Mouse (Mus musculus) thymus, postnatal 36 days (tissue): Measurements from ENCODE around the gene Olfr642.

Experiments
- DNase-seq, 2 experiments: peaks; one replicate each; pipeline ENCODE4 v3.0.0; 2022; ENCODE audit warnings: mixed read lengths in 2 of 2

Olfr642 gene

GRCm38 (mm10) chr7:104052566-104052965 is at the start of gene Olfr642:
Gene Olfr642, minus strand, starts transcription at chr7:104052666.
- DNase-seq = no peak

- no peak for DNase-seq
These were observed 32.9 kb upstream of the Olfr642 start, which contains the start of gene Olfr645 for GRCm38 (mm10) chr7:104085365-104085764. Gene Olfr645, minus strand, starts transcription at chr7:104085465.

GRCm38 (mm10) chr7:104071769-104072168 is 19.3 kb upstream of the Olfr642 start, which contains the start of gene Olfr644:
Gene Olfr644, minus strand, starts transcription at chr7:104071869.
- no peak for DNase-seq

- DNase-seq = no peak
These were observed 8.9 kb upstream of the Olfr642 start, which contains the start of gene 4930516K23Rik for GRCm38 (mm10) chr7:104061345-104061744. Gene 4930516K23Rik, minus strand, starts transcription at chr7:104061445.

DNA sequence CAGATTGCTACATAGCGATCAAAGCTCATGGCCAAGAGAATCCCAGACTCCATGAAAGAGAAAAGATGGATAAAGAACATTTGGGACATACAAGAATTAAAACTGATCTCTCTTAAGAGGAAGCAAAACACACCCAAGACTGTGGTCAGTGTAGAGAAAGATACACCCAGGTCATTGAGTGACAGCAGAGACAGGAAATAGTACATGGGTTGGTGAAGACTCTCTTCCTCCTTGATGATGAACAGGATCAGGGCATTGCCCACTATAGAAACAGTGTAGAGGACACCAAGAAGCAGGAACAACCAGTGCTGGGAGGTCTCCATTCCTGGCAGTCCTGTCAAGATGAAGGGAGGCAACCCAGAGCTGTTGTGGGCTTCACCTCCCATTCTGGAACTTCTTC is 6.7 kb upstream of the Olfr642 start:
- no peak for DNase-seq

DNA sequence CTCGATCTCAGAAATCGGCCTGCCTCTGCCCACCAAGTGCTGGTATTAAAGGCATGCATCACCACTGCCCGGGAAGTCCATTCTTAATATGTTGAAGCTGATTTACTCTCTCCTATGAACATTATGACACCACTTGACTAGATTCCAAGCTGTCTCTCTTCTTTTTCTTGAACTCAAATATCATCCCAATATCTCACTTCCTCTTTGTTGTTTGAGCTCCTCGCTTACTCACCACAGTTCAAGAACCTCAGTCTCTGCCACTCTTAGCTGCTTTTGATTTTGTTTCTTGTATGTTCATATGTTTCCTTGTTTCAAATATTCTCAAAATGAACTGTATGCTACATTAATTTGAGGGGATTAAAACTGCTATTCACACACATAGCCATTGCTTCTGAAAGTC is 1.7 kb downstream of the Olfr642 start:
- DNase-seq = no peak

DNA sequence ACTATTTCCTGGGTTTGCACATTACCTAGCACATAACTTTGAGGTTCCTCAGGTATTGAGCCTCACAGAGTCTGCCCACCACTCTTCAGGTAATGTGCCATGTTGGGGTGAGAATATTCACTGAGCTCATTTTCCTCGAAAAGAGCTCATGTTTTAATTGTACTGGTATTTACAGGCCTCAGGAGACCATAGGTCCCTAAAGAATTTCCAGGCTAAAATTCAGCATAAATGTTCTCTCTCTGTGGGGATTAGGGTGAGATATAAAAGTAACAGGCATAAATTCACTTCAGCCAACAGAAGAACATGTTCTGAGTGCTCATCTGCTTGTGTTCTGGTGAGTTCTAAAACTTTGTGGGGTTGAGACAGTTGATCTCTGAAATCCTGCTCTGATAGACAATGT is 17.3 kb downstream of the Olfr642 start, which contains the start of gene Olfr641:
Gene Olfr641 (plus strand): TSS at position 301 of the 400 bp plus-strand sequence.
- no peak for DNase-seq

DNA sequence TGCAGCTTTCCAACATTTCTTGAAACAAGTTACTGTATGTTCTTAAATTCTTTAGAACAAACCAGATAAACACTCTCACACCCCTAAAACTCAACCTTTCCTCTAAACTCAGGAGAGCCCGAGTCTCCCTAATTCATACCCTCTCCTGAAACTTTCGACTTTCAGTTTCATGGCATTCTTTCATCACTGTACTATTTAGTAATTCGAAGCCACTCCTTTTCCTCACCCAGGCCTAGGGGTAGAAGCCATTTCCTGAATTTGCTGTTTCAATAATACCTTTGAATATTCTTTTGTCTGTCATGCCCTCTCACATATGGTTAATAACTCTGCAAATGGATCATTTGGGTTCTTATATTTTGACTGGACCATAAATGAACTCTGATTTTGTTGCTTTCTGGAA is 25.5 kb downstream of the Olfr642 start:
- DNase-seq = no peak

DNA sequence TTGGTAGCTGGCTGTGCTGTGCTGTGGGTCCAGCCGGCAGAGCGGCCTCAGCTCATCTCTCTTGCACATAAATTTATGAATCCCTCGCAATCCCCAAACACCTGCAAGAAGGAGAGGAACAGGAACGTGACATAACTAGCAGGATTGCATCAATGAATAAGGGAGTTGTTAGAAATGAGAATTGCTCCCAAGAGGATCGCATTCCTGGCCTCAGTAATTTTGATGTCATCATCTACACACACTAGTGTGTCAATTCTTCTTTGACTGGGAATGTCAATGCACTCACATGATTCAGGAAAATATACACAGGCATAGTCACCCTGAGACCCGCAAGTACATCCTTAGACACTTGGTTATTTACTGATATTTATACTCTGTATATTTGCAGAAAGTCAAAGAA is 27.0 kb downstream of the Olfr642 start, which contains the start of gene Olfr640:
Gene Olfr640 (minus strand): TSS at position 101 of the 400 bp plus-strand sequence.
- no peak for DNase-seq

GRCm38 (mm10) chr7:104021651-104022050 is 30.8 kb downstream of the Olfr642 start:
- DNase-seq = no peak

DNA sequence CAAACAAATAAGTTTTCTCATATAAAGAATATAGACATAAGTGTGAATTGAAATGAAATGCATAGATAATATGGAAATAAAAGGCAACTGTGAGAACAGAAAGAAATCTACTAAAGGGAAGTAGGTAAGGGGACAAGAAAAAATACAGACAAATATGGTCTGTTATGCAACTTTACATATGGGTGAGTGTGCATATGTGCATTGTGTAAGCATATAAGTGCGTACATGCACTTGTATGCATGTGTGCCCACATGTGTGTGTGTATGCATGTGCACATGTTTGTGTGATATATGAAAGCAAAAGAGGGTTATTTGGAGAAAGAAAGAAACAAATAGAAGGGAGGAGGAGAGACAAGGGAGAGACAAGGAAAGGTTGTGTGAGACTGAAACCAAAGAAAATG is 33.5 kb downstream of the Olfr642 start:
- no peak for DNase-seq

DNA sequence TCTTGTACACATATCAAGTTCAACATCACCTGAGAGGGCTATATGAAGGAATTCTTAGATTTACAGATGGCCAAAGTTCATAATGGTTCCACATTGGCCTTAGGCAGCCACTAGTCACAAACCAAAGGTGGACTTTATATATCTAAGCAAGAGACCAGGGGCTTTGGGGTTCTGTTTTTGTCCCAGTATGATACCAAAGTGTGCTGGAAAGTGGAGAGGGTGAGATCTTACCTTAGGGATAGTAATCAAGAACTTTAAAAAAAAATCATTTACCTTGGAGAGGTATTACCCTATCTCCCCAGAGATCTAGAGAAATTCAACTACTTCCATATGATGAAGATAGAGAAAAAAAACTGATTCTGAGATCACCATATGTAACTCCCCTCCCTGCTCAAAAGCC is 35.3 kb downstream of the Olfr642 start, which contains the start of gene Olfr639:
Gene Olfr639 (minus strand): TSS at position 101 of the 400 bp plus-strand sequence.
- DNase-seq = no peak

GRCm38 (mm10) chr7:103999124-103999523 is 53.3 kb downstream of the Olfr642 start:
- DNase-seq = no peak

DNA sequence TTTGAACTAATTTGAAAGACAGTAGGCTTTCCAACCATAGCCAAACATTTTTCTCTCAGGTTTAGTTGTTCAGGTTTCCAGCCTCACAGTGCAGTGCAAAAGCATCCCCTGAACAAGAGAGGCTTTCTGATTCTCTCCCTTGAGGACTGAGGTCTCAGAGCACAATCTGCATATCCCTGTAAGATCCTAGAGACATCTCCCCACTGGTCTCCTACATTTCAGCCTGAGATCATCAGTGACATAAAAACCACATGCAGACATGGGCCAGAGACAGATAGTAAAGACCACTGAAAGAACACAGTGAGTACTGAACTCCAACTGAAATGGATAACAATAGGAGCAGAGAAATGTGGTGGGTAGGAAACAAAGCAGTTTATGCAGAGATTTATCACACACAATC is 54.0 kb downstream of the Olfr642 start, which contains the start of gene Olfr638:
Gene Olfr638 (plus strand): TSS at position 301 of the 400 bp plus-strand sequence.
- DNase-seq = no peak
